Mouse (Mus musculus): ENCODE measurements around the gene Hspa1b. TPM values are rescaled to one million over a fixed set of nuclear protein-coding genes. Genes with fewer than 3 reads are reported as not detected.
"Not testable (repeated sequence)": the region's sequence is repeated elsewhere in the genome, so short reads cannot be mapped to it uniquely, and the experiment has no call there.

The Hspa1b gene
- polyA plus RNA-seq, 1 experiment from 2014 or later: 0.07 TPM

DNA sequence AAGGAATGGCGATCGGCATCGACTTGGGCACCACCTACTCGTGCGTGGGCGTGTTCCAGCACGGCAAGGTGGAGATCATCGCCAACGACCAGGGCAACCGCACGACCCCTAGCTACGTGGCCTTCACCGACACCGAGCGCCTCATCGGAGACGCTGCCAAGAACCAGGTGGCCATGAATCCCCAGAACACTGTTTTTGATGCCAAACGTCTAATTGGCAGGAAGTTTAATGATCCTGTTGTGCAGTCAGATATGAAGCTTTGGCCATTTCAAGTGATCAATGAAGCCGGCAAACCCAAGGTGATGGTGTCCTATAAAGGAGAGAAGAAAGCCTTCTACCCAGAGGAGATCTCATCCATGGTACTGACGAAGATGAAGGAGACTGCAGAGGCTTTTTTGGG is 18.0 kb upstream of the Hspa1b start:
- H3K9me3 ChIP-seq: no peaks in the 10 kb centered on the region
- H3K27ac ChIP-seq: no peak overlapping the region
- WGBS: 95% methylated on average over 20 of the region's 20 CpGs
- no peak for DNase-seq (ENCODE audit: extremely low spot score, low spot score)
- H3K27me3 ChIP-seq (ENCODE audit: poor library complexity, severe bottlenecking): peaks cover 18% of the 10 kb centered on the region
- H3K4me1 ChIP-seq: peaks cover 22% of the 10 kb centered on the region
- no peak overlapping the region for H3K4me3 ChIP-seq
- peaks cover 11% of the 10 kb centered on the region for H3K36me3 ChIP-seq (replicated peaks)

DNA sequence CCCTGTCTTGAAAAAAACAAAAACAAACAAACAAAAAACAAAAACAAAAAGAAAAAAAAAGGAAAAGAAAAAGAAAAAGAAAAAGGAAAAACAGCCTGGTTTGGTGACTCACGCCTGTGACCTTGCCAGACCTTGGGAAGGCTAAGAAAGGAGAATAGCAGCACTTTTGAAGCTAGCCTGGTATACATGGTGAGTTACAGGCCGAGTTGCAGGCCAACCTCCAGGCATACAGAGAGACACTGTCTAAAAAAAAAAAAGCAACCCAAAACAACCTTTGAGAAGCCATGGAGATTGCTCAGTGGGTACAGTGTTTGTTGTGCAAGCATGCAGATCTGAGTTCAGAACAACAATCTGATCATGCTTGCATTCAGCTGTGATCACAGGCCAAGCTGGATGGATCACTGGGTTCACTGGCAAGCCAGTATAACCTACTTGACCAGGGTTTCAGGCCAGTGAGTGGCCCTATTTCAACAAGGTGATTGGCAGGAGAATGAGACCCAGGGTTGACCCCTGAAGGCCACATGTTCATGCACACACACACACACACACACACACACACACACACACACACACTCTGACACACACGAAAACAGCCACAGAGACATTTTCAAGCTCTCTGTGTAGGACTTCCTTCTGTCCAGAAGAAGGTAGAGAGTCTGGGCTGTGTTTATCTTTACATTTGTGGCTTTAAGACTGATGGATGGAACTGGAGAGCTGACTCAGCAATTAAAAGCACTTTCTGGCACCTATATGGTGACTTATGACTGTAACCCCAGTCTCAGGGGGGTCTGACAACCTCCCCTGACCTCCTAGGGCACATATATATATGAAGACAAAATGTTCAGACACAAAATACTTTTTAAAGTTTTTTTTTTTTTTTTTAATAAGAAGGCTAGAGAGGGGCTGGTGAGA is 16.8 kb upstream of the Hspa1b start:
- 89% methylated on average over 3 of the region's 3 CpGs for WGBS
- peaks cover 11% of the 10 kb centered on the region for H3K36me3 ChIP-seq (replicated peaks)

DNA sequence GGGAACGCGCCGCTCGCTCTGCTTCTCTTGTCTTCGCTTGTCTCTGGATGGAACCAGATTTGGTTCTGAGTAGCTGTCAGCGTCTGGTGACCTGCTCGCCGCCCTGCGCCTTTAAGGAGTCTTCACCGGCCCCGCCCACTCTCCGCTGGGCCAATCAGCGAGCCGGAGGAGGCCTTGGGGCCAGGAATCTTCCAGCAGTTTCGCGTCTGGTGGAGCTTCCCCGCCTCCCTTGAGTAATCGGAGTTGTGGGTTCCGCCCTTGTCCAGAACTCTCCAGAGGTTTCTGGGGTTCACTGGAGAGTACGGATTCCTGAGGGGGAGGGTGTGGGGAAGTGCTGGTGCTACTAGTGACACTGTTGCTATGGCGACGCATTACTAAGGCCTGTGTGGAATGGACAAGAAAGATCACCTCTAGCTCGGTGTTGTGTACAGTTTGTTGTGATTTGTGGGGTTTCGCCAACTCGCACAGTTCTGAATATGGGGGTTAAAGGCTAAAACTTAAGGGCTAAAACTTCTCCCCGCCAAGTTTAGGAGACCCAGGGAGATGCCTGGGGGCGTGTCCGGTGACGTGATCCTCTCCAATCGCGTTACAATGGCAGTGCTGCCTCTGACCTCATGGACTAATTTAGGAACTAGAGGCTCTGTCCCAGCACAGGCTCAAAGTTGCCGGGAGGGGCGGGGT is 13.2 kb upstream of the Hspa1b start, which contains the start of the genes Hspa1a and Hspa1l:
Gene Hspa1a (minus strand): TSS at position 88 of the 681 bp plus-strand sequence.
Gene Hspa1l (plus strand): TSS at position 635 of the 681 bp plus-strand sequence.
- peak; percentile 77 for DNase-seq (ENCODE audit: extremely low spot score, low spot score)
- under 1% methylated on average over 33 of the region's 33 CpGs for WGBS
- H3K27me3 ChIP-seq (ENCODE audit: poor library complexity, severe bottlenecking): peaks cover 51% of the 10 kb centered on the region
- H3K4me3 ChIP-seq: peak within 1 kb of the TSS; percentile 57
- not testable (repeated sequence) for H3K36me3 ChIP-seq (replicated peaks); H3K9me3 ChIP-seq; H3K4me1 ChIP-seq
- H3K27ac ChIP-seq: peak within 1 kb of the TSS; percentile 78

More for the DNA sequence above, 16.8 kb upstream of the Hspa1b start:
- H3K27ac ChIP-seq: no peak overlapping the region
- DNase-seq (ENCODE audit: extremely low spot score, low spot score): no peak
- no peaks in the 10 kb centered on the region for H3K9me3 ChIP-seq
- peaks cover 17% of the 10 kb centered on the region for H3K4me1 ChIP-seq
- peaks cover 18% of the 10 kb centered on the region for H3K27me3 ChIP-seq (ENCODE audit: poor library complexity, severe bottlenecking)
- no peak overlapping the region for H3K4me3 ChIP-seq

DNA sequence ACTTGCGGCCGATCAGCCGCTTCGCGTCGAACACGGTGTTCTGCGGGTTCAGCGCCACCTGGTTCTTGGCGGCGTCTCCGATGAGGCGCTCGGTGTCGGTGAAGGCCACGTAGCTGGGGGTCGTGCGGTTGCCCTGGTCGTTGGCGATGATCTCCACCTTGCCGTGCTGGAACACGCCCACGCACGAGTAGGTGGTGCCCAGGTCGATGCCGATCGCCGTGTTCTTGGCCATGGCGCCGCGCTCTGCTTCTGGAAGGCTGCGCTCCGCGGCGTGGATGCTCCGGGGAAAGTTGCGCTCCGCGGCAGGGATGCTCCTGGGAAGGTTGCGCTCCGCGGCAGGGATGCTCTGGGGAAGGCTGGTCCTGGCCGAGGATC is 12.6 kb upstream of the Hspa1b start:
- not testable (repeated sequence) for H3K9me3 ChIP-seq; H3K4me1 ChIP-seq; H3K36me3 ChIP-seq (replicated peaks); DNase-seq (ENCODE audit: extremely low spot score, low spot score); H3K27ac ChIP-seq
- H3K4me3 ChIP-seq: peak overlapping the region; percentile 57
- peaks cover 56% of the 10 kb centered on the region for H3K27me3 ChIP-seq (ENCODE audit: poor library complexity, severe bottlenecking)
- 2% methylated on average over 31 of the region's 43 CpGs for WGBS

DNA sequence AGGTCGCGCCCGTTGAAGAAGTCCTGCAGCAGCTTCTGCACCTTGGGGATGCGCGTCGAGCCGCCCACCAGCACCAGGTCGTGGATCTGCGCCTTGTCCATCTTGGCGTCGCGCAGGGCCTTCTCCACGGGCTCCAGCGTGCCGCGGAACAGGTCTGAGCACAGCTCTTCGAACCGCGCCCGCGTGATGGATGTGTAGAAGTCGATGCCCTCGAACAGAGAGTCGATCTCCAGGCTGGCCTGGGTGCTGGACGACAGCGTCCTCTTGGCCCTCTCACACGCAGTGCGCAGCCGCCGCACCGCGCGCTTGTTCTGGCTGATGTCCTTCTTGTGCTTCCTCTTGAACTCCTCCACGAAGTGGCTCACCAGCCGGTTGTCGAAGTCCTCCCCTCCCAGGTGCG is 11.8 kb upstream of the Hspa1b start:
- H3K4me3 ChIP-seq; DNase-seq (ENCODE audit: extremely low spot score, low spot score); H3K4me1 ChIP-seq; H3K36me3 ChIP-seq (replicated peaks); H3K9me3 ChIP-seq; H3K27ac ChIP-seq: not testable (repeated sequence)
- peaks cover 64% of the 10 kb centered on the region for H3K27me3 ChIP-seq (ENCODE audit: poor library complexity, severe bottlenecking)
- 43% methylated on average over 26 of the region's 37 CpGs for WGBS

DNA sequence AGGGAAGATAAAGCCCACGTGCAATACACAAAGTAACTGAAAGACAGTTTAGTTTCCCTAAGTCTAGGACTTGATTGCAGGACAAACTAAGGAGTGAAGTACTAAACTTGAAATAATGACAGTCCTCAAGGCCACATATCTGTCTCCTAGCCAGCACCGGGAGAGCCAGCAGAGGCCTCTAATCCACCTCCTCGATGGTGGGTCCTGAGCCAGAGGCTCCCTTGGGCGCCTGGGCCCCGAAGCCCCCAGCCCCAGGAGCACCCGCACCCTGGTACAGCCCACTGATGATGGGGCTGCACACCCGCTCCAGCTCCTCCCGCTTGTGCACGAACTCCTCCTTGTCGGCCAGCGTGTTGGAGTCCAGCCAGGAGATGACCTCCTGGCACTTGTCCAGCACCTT is 10.8 kb upstream of the Hspa1b start, which contains the start of gene Gm20481:
Gene Gm20481 (plus strand): TSS at position 91 of the 400 bp plus-strand sequence.
- 75% methylated on average over 8 of the region's 11 CpGs for WGBS
- not testable (repeated sequence) for DNase-seq (ENCODE audit: extremely low spot score, low spot score); H3K4me3 ChIP-seq; H3K27ac ChIP-seq; H3K9me3 ChIP-seq; H3K36me3 ChIP-seq (replicated peaks)
- H3K4me1 ChIP-seq: peaks cover 12% of the 10 kb centered on the region
- peaks cover 73% of the 10 kb centered on the region for H3K27me3 ChIP-seq (ENCODE audit: poor library complexity, severe bottlenecking)

DNA sequence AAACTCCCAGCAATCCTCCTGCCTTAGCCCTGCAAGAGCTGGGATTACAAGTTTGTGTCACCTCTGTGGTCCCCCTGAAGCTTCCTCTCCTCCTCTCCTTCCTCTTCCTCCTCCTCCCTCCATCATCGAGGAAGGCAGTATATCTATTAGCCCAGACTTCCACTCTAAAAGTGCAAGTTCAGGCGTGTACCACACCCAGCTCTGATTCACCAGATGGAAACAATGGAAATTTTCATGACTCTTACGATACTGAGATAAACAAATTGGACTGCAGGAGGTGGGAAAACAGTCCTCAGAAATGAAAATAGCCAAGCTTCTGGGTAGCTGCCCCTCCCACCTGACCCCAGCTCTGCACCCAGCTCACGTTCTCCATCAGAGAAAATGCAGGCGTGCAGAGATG is 6.6 kb upstream of the Hspa1b start:
- Histone ChIP-seq H3K36me3 (replicated peaks) (no peaks in the 10 kb centered on the region), H3K27me3 (ENCODE audit: poor library complexity, severe bottlenecking) (peaks cover 87% of the 10 kb centered on the region), H3K4me3 (no peak overlapping the region), H3K9me3 (no peaks in the 10 kb centered on the region), H3K27ac (no peak overlapping the region), H3K4me1 (peaks cover 8% of the 10 kb centered on the region)
- 83% methylated on average over 5 of the region's 5 CpGs for WGBS
- no peak for DNase-seq (ENCODE audit: extremely low spot score, low spot score)

DNA sequence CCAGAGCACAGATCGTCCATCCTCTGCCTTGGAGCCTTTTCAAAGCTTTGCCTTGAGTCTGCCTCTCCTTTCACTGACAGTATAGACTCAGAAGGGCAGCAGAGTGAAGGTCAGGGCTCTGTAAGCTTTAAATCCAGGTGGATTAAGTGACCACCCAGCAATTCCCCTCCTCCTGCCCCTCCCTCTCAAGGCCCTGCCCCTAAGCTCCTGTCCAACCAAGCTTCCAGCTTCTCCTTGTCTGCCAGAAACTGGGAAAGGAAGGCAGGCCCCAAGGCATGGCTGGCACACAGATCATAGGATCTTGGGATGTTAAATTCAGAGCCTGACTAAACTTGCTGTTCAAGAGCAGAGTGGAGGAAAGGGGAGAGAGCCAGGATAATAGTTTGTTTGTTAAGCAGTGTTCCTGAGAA is 5.6 kb upstream of the Hspa1b start:
- Histone ChIP-seq H3K27ac (0 out of 2 replicates have a peak overlapping the region, but pooled peaks have one; percentile 15), H3K36me3 (replicated peaks) (no peaks in the 10 kb centered on the region), H3K4me1 (peaks cover 17% of the 10 kb centered on the region), H3K9me3 (no peaks in the 10 kb centered on the region), H3K27me3 (ENCODE audit: poor library complexity, severe bottlenecking) (peaks cover 84% of the 10 kb centered on the region), H3K4me3 (no peak overlapping the region)
- DNase-seq (ENCODE audit: extremely low spot score, low spot score): no peak
- 7% methylated on average over 1 of the region's 1 CpGs for WGBS

DNA sequence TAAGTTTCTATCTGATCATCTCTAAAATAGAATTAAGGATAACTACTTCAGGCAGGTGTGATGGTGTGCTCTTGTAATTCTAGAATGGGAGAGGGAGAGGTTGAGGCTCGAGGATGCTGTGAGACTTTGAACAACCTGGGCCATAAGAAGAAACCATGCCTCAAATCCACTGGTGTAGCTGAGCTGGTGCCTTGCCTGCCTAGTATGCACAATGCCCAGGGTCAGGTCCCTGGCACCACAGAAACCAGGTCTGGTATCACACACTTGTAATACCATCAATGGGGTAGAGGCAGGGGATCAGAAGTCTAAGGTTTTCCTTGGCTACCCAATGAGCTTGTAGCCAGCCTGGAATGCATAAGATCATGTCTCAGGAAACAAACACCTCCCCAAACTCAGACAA is 3.8 kb upstream of the Hspa1b start:
- H3K36me3 ChIP-seq (replicated peaks): no peaks in the 10 kb centered on the region
- no peak for DNase-seq (ENCODE audit: extremely low spot score, low spot score)
- WGBS: 68% methylated on average over 1 of the region's 1 CpGs
- no peak overlapping the region for H3K27ac ChIP-seq
- H3K4me1 ChIP-seq: peaks cover 21% of the 10 kb centered on the region
- no peak overlapping the region for H3K4me3 ChIP-seq
- no peaks in the 10 kb centered on the region for H3K9me3 ChIP-seq
- peaks cover 68% of the 10 kb centered on the region for H3K27me3 ChIP-seq (ENCODE audit: poor library complexity, severe bottlenecking)

DNA sequence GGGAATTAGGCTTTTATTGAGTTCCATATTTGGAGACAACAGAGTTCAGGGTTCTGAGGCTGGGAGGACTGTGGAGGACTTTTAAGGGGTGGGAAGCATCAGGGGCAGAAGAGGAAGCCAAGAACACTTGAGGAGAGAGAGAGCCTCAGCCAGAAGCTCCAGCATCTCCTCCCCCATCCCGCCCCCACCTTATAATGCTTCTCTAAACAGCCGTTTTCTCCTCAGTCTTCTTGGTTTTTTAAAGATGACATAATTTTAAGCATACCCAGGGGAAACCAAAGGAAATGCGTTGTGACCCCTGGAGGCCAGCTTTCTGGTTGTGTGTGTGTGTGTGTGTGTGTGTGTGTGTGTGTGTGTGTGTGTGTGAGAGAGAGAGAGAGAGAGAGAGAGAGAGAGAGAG is 3.1 kb upstream of the Hspa1b start:
- Histone ChIP-seq H3K27me3 (ENCODE audit: poor library complexity, severe bottlenecking) (peaks cover 67% of the 10 kb centered on the region), H3K36me3 (replicated peaks) (no peaks in the 10 kb centered on the region), H3K4me3 (no peak overlapping the region), H3K4me1 (peaks cover 21% of the 10 kb centered on the region), H3K9me3 (no peaks in the 10 kb centered on the region), H3K27ac (no peak overlapping the region)
- DNase-seq (ENCODE audit: extremely low spot score, low spot score): no peak
- 48% methylated on average over 3 of the region's 3 CpGs for WGBS

DNA sequence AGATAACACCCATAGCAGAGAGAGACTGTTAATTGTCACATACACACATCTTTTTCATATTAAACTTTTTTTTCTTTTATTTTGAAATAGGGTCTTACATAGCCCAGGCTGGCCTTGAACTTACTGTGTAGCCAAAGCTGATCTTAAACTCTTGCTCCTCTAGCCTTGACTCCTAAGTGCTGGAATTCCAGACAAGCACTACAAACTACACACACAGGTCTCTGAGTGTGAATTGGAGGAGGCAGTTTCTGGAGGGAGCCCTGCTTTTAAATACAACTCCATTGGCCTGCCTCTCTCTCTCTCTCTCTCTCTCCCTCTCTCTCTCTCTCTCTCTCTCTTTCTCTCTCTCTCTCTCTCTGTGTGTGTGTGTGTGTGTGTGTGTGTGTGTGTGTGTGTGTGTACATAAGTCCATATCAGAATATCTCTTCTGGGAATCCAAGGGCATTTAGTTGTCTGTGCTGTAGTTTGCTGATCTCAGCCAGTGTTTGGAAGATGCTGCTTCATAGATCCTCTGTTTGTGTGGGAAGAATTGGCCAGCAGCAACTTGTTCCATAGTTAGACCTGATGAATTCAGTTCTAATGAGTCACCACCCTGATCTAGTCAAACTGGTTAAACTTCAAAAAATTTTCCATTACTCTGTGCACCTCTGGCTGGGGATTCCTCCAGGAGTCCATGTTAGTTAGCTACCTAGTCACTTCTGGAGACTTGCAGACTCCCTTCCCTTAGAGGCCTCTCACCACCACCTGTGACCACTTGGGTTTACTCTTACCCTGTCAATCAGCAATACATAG is 1.9 kb upstream of the Hspa1b start:
- Histone ChIP-seq H3K36me3 (replicated peaks) (no peaks in the 10 kb centered on the region), H3K27ac (no peak overlapping the region), H3K9me3 (no peaks in the 10 kb centered on the region), H3K27me3 (ENCODE audit: poor library complexity, severe bottlenecking) (peaks cover 66% of the 10 kb centered on the region), H3K4me1 (peaks cover 21% of the 10 kb centered on the region), H3K4me3 (no peak overlapping the region)
- no peak for DNase-seq (ENCODE audit: extremely low spot score, low spot score)

DNA sequence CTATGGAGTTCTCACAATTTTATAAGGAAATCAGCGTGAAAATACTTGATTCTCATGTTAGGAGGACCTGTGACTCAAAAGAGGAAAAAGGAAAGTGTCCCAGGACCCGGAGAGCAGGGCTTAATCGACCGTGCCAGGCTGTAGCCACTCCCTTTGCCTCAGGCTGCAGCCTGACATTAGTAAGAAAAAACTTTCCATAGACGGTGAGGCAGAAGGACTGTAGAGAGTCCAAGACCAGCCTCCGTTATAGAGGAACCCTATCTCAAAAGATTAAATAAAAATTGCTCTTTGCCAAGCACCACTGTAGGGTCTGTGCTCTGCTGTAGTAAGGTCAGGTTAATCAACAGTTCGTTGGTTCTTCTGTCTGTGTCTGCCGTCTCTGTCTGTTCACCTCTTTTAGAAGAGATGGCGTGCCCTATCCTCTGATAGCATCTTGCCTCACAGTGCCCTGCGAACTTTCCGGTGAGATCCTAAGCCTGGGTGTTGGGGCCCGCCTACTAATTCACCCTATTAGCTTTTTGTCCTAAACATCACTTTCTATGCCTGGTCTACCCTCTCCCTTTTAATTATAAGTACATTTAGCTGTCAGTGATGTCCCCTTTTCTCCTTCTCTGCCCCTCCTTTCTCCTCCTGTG is 960 bp upstream of the Hspa1b start:
- Histone ChIP-seq H3K4me1 (peaks cover 20% of the 10 kb centered on the region), H3K27me3 (ENCODE audit: poor library complexity, severe bottlenecking) (peaks cover 67% of the 10 kb centered on the region), H3K27ac (peak overlapping the region; percentile 92), H3K36me3 (replicated peaks) (no peaks in the 10 kb centered on the region), H3K4me3 (peak overlapping the region; percentile 62), H3K9me3 (no peaks in the 10 kb centered on the region)
- peak; percentile 40 for DNase-seq (ENCODE audit: extremely low spot score, low spot score)
- WGBS: 12% methylated on average over 12 of the region's 12 CpGs

All from forebrain, embryonic 10.5 days (tissue).